Mouse (Mus musculus) neutrophil, adult 83 days (primary cell): Measurements from ENCODE around the gene Oosp3. TPM values are rescaled to one million over a fixed set of nuclear protein-coding genes. Genes with fewer than 3 reads are reported as not detected.

ENCODE experiments used
- total RNA-seq, 2 experiments: library from RNA; stranded (reverse); gene quantifications; one replicate each; pipeline ENCODE4 v1.2.4; 2023

Gene Oosp3
- total RNA-seq: not detected

DNA sequence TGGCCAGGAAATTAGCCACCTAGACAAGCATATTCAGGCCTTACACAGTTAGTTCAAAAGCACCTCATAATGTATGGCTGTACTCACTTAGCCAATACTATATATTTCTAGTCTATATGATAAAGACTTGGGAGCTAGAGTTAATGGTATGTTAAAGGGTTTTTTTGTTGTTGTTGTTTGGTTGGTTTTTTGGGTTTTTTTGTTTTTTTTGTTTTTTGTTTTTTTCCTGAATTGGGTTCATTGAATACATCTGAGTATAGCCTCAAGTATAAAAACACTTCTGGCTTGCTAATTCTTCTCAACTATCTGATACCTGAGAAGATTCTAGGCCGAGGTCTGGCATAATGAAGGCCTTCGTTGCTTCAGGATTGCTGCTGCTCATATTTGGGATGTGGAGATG, at the start of gene Oosp3:
Oosp3 (plus strand) TSS at position 301 of the 400 bp plus-strand sequence.

DNA sequence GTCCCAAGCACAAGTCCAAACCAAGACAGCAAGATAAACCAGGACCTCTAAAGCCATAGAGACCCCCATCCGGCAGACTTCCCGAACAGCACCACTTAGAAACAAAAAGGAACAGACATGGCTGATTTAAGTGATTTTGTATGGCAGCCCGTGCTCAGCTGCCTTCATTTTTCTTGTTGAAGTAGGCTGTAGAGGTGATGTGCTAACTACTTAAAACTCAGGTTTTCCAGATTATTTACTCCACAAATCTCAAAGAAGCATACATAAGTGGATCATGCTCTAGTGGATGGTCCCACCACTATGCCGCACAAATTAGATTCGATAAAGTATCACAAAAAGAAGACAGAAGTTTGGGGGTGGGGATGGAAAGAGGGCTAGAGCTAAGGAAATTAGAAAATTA, 36.4 kb upstream of the Oosp3 start, which contains the start of gene Oosp2:
Oosp2 (minus strand) TSS at position 101 of the 400 bp plus-strand sequence.

DNA sequence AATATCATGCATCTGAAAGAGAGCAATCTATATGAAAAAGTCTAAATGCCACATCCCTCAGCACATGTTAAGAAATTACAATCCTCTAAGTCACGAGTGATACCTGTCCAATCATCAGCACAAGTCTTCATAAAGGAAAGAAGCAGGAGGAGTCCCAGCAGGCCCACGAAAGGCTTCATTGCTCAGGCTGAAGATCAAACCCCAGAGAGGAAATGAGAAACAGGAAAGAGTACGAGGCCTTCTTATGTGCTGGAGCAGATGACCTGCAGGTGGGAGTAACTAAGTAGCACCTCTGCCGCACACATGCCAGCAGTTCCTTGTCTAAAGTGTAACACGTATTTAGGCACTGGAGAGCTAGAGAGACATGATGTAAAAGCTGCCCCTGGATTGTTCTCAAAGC, 6.0 kb upstream of the Oosp3 start, which contains the start of gene Oosp1:
Oosp1 (minus strand) TSS at position 312 of the 400 bp plus-strand sequence.

DNA sequence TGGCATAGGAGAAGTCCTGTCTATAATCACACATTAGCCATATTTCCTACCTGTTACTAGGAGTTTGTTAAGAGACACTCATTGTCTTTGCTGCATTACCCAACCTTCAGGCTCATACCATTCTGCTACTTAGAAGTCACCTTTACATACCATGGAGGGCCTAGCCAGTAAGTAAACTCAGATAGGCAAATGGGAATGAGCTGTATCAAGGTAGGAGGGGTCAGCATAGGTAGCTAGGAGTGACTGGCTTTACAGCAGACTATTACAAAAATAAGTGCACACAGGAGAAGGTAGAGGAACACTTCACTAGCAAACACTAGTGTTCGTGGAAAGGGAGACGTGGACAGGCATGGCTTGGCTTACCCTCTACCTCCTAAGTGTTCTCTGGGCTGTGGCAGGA, 50.4 kb downstream of the Oosp3 start, which contains the start of gene Gif:
Gif (plus strand) TSS at position 257 of the 400 bp plus-strand sequence.

Other genes with a start within 250 kb of the Oosp3 start
- 100 to 1,000 TPM; 214 to 241 TPM for gene Ms4a6c, start 227.7 kb upstream of the Oosp3 start, total RNA-seq
- gene Gm8369, start 211.1 kb upstream of the Oosp3 start, total RNA-seq: 1 to 10 TPM; 3.6 to 3.7 TPM
- 10 to 100 TPM; 28.8 to 34.3 TPM for gene Ms4a6b, start 180.5 kb upstream of the Oosp3 start, total RNA-seq
- not detected for gene Ms4a4d, start 160.3 kb upstream of the Oosp3 start, total RNA-seq
- gene Ms4a6d, start 92.2 kb upstream of the Oosp3 start, total RNA-seq: 10 to 100 TPM in 1 of 2 experiments, 1 to 10 TPM in 1; 9.6 to 10.9 TPM
- gene Ms4a2, start 73.3 kb upstream of the Oosp3 start, total RNA-seq: 1 to 10 TPM; 6.4 to 9.2 TPM
- gene Ms4a3, start 56.2 kb upstream of the Oosp3 start, total RNA-seq: 100 to 1,000 TPM in 1 of 2 experiments, 10 to 100 TPM in 1; 96.9 to 111 TPM
- not detected for gene Oosp2, start 36.5 kb upstream of the Oosp3 start, total RNA-seq
- 1 to 10 TPM in 1 of 2 experiments, under 1 TPM in 1; 0.96 to 1.2 TPM for gene Oosp1, start 5.9 kb upstream of the Oosp3 start, total RNA-seq
- not detected for gene Gif, start 50.5 kb downstream of the Oosp3 start, total RNA-seq
- 10 to 100 TPM; 16.7 to 17.2 TPM for gene Mrpl16, start 73.3 kb downstream of the Oosp3 start, total RNA-seq
- 10 to 100 TPM; 17.4 to 18.8 TPM for gene Stx3, start 122.3 kb downstream of the Oosp3 start, total RNA-seq
- gene Olfr1417, start 142.2 kb downstream of the Oosp3 start, total RNA-seq: not detected
- not detected for gene Olfr1418, start 164.0 kb downstream of the Oosp3 start, total RNA-seq
- gene Olfr1419, start 178.1 kb downstream of the Oosp3 start, total RNA-seq: not detected
- gene Olfr1420, start 189.5 kb downstream of the Oosp3 start, total RNA-seq: not detected
- gene Patl1, start 215.3 kb downstream of the Oosp3 start, total RNA-seq: 10 to 100 TPM; 29.7 to 36.8 TPM